18 mouse cellular contexts compared by ENCODE assay signal in the genomic region with DNA sequence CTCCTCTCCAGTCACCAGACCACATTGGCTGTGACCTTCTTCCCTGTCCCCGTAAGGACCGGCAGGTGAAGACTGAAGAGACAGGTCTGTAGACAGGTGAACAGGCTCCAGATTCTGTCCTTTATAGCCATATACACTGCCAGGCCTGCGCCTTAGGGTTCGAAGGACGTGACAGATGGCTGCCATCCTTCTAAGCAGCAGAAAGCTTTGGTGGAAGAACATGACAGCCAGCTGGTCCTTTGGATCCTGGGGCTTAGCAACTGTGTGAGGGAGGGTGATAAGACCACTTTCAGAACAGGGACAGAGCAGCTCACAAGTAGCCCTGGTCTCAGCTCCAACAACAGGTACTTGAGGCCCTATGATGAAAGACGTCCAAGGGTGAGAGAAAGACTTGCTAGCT. TPM values are rescaled to one million over a fixed set of nuclear protein-coding genes. Genes with fewer than 3 reads are reported as not detected.
DNase-seq lines count a peak whose midpoint lies in the region; ATAC-seq and TF ChIP-seq lines count a peak whose summit lies in the region.
"Had no signal": no experiment of that assay in that cellular context is flagged by ENCODE, and none has a peak within 500 bp of the region (broad histone marks: within the 10 kb centered on the region; RNA-seq: fewer than 3 reads in every experiment).

No protein-coding gene starts in this region.

- H3K4me3 ChIP-seq in heart, embryonic 10.5 days: no peak overlapping the region
- H3K4me3 ChIP-seq in midbrain, postnatal 0 days (ENCODE audit: low read depth, low read length): no peak overlapping the region
- H3K4me3 ChIP-seq in midbrain, embryonic 11.5 days (ENCODE audit: low read depth, low read length): no peak overlapping the region
- H3K4me3 ChIP-seq in embryonic facial prominence, embryonic 12.5 days: no peak overlapping the region
- H3K4me3 ChIP-seq in limb, embryonic 10.5 days: no peak overlapping the region
- H3K4me3 ChIP-seq: layer of hippocampus, adult 2 months had no signal

- no peak for TF ChIP-seq CTCF in midbrain, postnatal 0 days (IDR thresholded peaks at IDR 0.05)

- H3K9ac ChIP-seq in midbrain, postnatal 0 days (replicated peaks; ENCODE audit: low read length, poor library complexity, severe bottlenecking): no peak overlapping the region
- H3K9ac ChIP-seq in midbrain, embryonic 11.5 days (ENCODE audit: low read length): no peak overlapping the region
- H3K9ac ChIP-seq in embryonic facial prominence, embryonic 12.5 days: no peak overlapping the region
- H3K9ac ChIP-seq: liver, postnatal 0 days had no signal

- no peaks in the 10 kb centered on the region for H3K36me3 ChIP-seq in heart, embryonic 10.5 days
- no peaks in the 10 kb centered on the region for H3K36me3 ChIP-seq in midbrain, postnatal 0 days (ENCODE audit: insufficient read depth, low read length)
- no peaks in the 10 kb centered on the region for H3K36me3 ChIP-seq in midbrain, embryonic 11.5 days (ENCODE audit: control insufficient read depth, insufficient read depth, low read length)
- H3K36me3 ChIP-seq in embryonic facial prominence, embryonic 12.5 days: no peaks in the 10 kb centered on the region
- H3K36me3 ChIP-seq in limb, embryonic 10.5 days: no peaks in the 10 kb centered on the region

- no peak for ATAC-seq in midbrain, postnatal 0 days (ENCODE audit: low FRiP score)
- ATAC-seq in midbrain, embryonic 11.5 days (ENCODE audit: low FRiP score): no peak
- no peak for ATAC-seq in embryonic facial prominence, embryonic 12.5 days (ENCODE audit: insufficient number of reproducible peaks, insufficient read depth, low FRiP score, low TSS enrichment)
- ATAC-seq: liver, postnatal 0 days had no signal

- no peak overlapping the region for H3K4me2 ChIP-seq in midbrain, postnatal 0 days (ENCODE audit: low read depth, low read length, poor library complexity, severe bottlenecking)
- H3K4me2 ChIP-seq in midbrain, embryonic 11.5 days: no peak overlapping the region
- H3K4me2 ChIP-seq in embryonic facial prominence, embryonic 12.5 days (replicated peaks): no peak overlapping the region
- H3K4me2 ChIP-seq: heart, embryonic 11.5 days had no signal

- H3K9me3 ChIP-seq in heart, embryonic 10.5 days: no peaks in the 10 kb centered on the region
- H3K9me3 ChIP-seq in midbrain, postnatal 0 days (ENCODE audit: low read length): no peaks in the 10 kb centered on the region
- H3K9me3 ChIP-seq in midbrain, embryonic 11.5 days (ENCODE audit: control insufficient read depth, low read length): no peaks in the 10 kb centered on the region
- H3K9me3 ChIP-seq in embryonic facial prominence, embryonic 12.5 days: no peaks in the 10 kb centered on the region
- H3K9me3 ChIP-seq in limb, embryonic 10.5 days (replicated peaks): no peaks in the 10 kb centered on the region

- DNase-seq in heart, embryonic 10.5 days (ENCODE audit: low spot score): no peak
- no peak for DNase-seq in heart, postnatal 4 days
- DNase-seq in midbrain, postnatal 0 days (ENCODE audit: low spot score): peak; percentile 56
- DNase-seq in midbrain, embryonic 11.5 days (ENCODE audit: low spot score, missing footprints): no peak
- DNase-seq in limb, embryonic 10.5 days (ENCODE audit: low spot score): no peak
- no peak for DNase-seq in layer of hippocampus, postnatal 14 days (ENCODE audit: low spot score in 2 of 2)
- DNase-seq: cerebellum, adult 9-11 months; heart, postnatal 14 days; kidney, adult 8-10 months; kidney, postnatal 14 days; liver, postnatal 0 days; lung, postnatal 14 days; thymus, adult 18-20 months had no signal

- peaks cover 68% of the 10 kb centered on the region for H3K4me1 ChIP-seq in heart, embryonic 10.5 days
- no peaks in the 10 kb centered on the region; the same call in 1 of the 2 replicates for H3K4me1 ChIP-seq in midbrain, postnatal 0 days (ENCODE audit: insufficient read depth, low read length)
- H3K4me1 ChIP-seq in midbrain, embryonic 11.5 days (ENCODE audit: control insufficient read depth, insufficient read depth, low read length): peaks cover 22% of the 10 kb centered on the region
- H3K4me1 ChIP-seq in embryonic facial prominence, embryonic 12.5 days: peaks cover 33% of the 10 kb centered on the region
- peaks cover 60% of the 10 kb centered on the region for H3K4me1 ChIP-seq in limb, embryonic 10.5 days

- H3K27me3 ChIP-seq in heart, embryonic 10.5 days (ENCODE audit: insufficient read depth, poor library complexity, severe bottlenecking): no peaks in the 10 kb centered on the region
- no peaks in the 10 kb centered on the region for H3K27me3 ChIP-seq in midbrain, postnatal 0 days (ENCODE audit: insufficient read depth, low read length)
- H3K27me3 ChIP-seq in midbrain, embryonic 11.5 days (ENCODE audit: control insufficient read depth, insufficient read depth, low read length): no peaks in the 10 kb centered on the region
- H3K27me3 ChIP-seq in embryonic facial prominence, embryonic 12.5 days: no peaks in the 10 kb centered on the region
- H3K27me3 ChIP-seq in limb, embryonic 10.5 days (ENCODE audit: low read depth, poor library complexity, severe bottlenecking): no peaks in the 10 kb centered on the region

- 66% methylated on average over 6 of the region's 6 CpGs for WGBS in heart, embryonic 10.5 days
- WGBS in midbrain, postnatal 0 days: 86% methylated on average over 6 of the region's 6 CpGs
- WGBS in midbrain, embryonic 11.5 days: 93% methylated on average over 6 of the region's 6 CpGs
- 89% methylated on average over 6 of the region's 6 CpGs for WGBS in embryonic facial prominence, embryonic 12.5 days
- WGBS in limb, embryonic 10.5 days: 87% methylated on average over 6 of the region's 6 CpGs

- 0 out of 2 replicates have a peak overlapping the region, but pooled peaks have one; percentile 11 for H3K27ac ChIP-seq in heart, embryonic 10.5 days
- no peak overlapping the region for H3K27ac ChIP-seq in midbrain, postnatal 0 days (ENCODE audit: low read depth, low read length)
- no peak overlapping the region for H3K27ac ChIP-seq in midbrain, embryonic 11.5 days (ENCODE audit: low read depth, low read length)
- 0 out of 2 replicates have a peak overlapping the region, but pooled peaks have one; percentile 19 for H3K27ac ChIP-seq in embryonic facial prominence, embryonic 12.5 days
- H3K27ac ChIP-seq in limb, embryonic 10.5 days: peak overlapping the region; percentile 73; the same call in 1 of the 2 replicates
- H3K27ac ChIP-seq: layer of hippocampus, adult 2 months had no signal

RNA-seq across cellular contexts. Expression of gene Cstad, which starts 43.2 kb away (rescaled TPM):
- 1.2 and 1.4 TPM in 2 replicates for polyA plus RNA-seq in heart, embryonic 10.5 days (2016; fragmentation: Nextera tagmentation; extraction: Ambion mirVana)
- total RNA-seq in heart, postnatal 4 days (2021): 1 to 10 TPM; 1.7 to 3.2 TPM
- total RNA-seq in midbrain, postnatal 0 days (2014; rRNA removed): 0.55 and 2.2 TPM in 2 replicates
- polyA plus RNA-seq in midbrain, postnatal 0 days (2015; fragmentation: Nextera tagmentation; extraction: Ambion mirVana): 0.64 and 0.70 TPM in 2 replicates
- polyA plus RNA-seq in midbrain, embryonic 11.5 days (2014; fragmentation: Nextera tagmentation; extraction: Ambion mirVana): 0.21 and 0.74 TPM in 2 replicates
- polyA plus RNA-seq in embryonic facial prominence, embryonic 12.5 days (2016; fragmentation: Nextera tagmentation; extraction: Ambion mirVana): 0.57 and 1.4 TPM in 2 replicates
- polyA plus RNA-seq in limb, embryonic 10.5 days (2016; fragmentation: Nextera tagmentation; extraction: Ambion mirVana): 0.55 and 0.95 TPM in 2 replicates
- total RNA-seq in layer of hippocampus, postnatal 14 days (2021): 1 to 10 TPM; 7.5 to 9.3 TPM
- total RNA-seq: monocyte, adult 5-6 weeks had no signal
- polyA plus RNA-seq: liver, adult 2 months had no signal

Comparison
In these comparisons a context has a peak if more than half of its experiments do, and no peak if none do; other contexts are left out.
1. H3K27ac ChIP-seq: peak in heart, embryonic 10.5 days (single experiment), embryonic facial prominence, embryonic 12.5 days (single experiment) and limb, embryonic 10.5 days (single experiment); none in midbrain, postnatal 0 days (single experiment) and midbrain, embryonic 11.5 days (single experiment).